Mouse (Mus musculus): ENCODE results near the gene Cmc2. TPM values are rescaled to one million over a fixed set of nuclear protein-coding genes. Genes with fewer than 3 reads are reported as not detected.

Gene Cmc2
- polyA plus RNA-seq, 1 experiment from 2014 or later = 101 TPM

Other genes starting within 250 kb of the Cmc2 start
- gene Cdyl2, start 188.5 kb downstream of the Cmc2 start, polyA plus RNA-seq (2015; fragmentation: Nextera tagmentation; extraction: Ambion mirVana) = 4.0 and 4.5 TPM in 2 replicates
- 28.9 and 29.8 TPM in 2 replicates for gene Cenpn, start 275 bp upstream of the Cmc2 start, polyA plus RNA-seq (2015; fragmentation: Nextera tagmentation; extraction: Ambion mirVana)
- 8.0 and 8.8 TPM in 2 replicates for gene Atmin, start 21.9 kb upstream of the Cmc2 start, polyA plus RNA-seq (2015; fragmentation: Nextera tagmentation; extraction: Ambion mirVana)
- gene 1700030J22Rik, start 57.5 kb upstream of the Cmc2 start, polyA plus RNA-seq (2015; fragmentation: Nextera tagmentation; extraction: Ambion mirVana) = 0.66 and 0.68 TPM in 2 replicates
- 78.4 and 91.5 TPM in 2 replicates for gene Gcsh, start 72.1 kb upstream of the Cmc2 start, polyA plus RNA-seq (2015; fragmentation: Nextera tagmentation; extraction: Ambion mirVana)
- not detected in 2 replicates for gene Pkd1l2, start 161.0 kb upstream of the Cmc2 start, polyA plus RNA-seq (2015; fragmentation: Nextera tagmentation; extraction: Ambion mirVana)
- 0.31 and 0.34 TPM in 2 replicates for gene Bco1, start 174.4 kb upstream of the Cmc2 start, polyA plus RNA-seq (2015; fragmentation: Nextera tagmentation; extraction: Ambion mirVana)
- 0.94 and 1.0 TPM in 2 replicates for gene Gan, start 236.7 kb upstream of the Cmc2 start, polyA plus RNA-seq (2015; fragmentation: Nextera tagmentation; extraction: Ambion mirVana)

Measured in heart, embryonic 13.5 days (tissue).